Mouse (Mus musculus) yolk sac, embryonic 10.5 days (tissue): ENCODE measurements around the gene Ptbp3.
"Not testable (repeated sequence)": the region's sequence is repeated elsewhere in the genome, so short reads cannot be mapped to it uniquely, and the experiment has no call there.

Experiments
- DNase-seq: peaks from one replicate; pipeline ENCODE4 v3.0.0-alpha.2; 2017; ENCODE audit warnings: low spot score

Gene Ptbp3

GRCm38 (mm10) chr4:59549175-59549976 lies at the start of gene Ptbp3:
Gene Ptbp3, minus strand, starts transcription at chr4:59549364.
- peak; percentile 96 for DNase-seq

- DNase-seq: no peak
These were observed 47.4 kb upstream of the Ptbp3 start for GRCm38 (mm10) chr4:59596556-59596955.

GRCm38 (mm10) chr4:59594614-59595013 lies 45.5 kb upstream of the Ptbp3 start:
- no peak for DNase-seq

- no peak for DNase-seq
These were observed 38.7 kb upstream of the Ptbp3 start for GRCm38 (mm10) chr4:59587872-59588226.

- no peak for DNase-seq
These were observed 38.2 kb upstream of the Ptbp3 start for GRCm38 (mm10) chr4:59587215-59587871.

- no peak for DNase-seq
These were observed 35.9 kb upstream of the Ptbp3 start for GRCm38 (mm10) chr4:59585097-59585496.

GRCm38 (mm10) chr4:59582186-59582585 lies 33.0 kb upstream of the Ptbp3 start:
- no peak for DNase-seq

- peak; percentile 98 for DNase-seq
These were observed 32.4 kb upstream of the Ptbp3 start, which contains the start of gene Hsdl2 for GRCm38 (mm10) chr4:59581314-59582185. Gene Hsdl2, plus strand, starts transcription at chr4:59581563.

GRCm38 (mm10) chr4:59580495-59581281 lies 31.5 kb upstream of the Ptbp3 start:
- peak; percentile 47 for DNase-seq

- no peak for DNase-seq
These were observed 26.2 kb upstream of the Ptbp3 start for GRCm38 (mm10) chr4:59575184-59575958.

GRCm38 (mm10) chr4:59572521-59573118 lies 23.5 kb upstream of the Ptbp3 start:
- DNase-seq: no peak

- DNase-seq: not testable (repeated sequence)
These were observed 21.4 kb upstream of the Ptbp3 start for GRCm38 (mm10) chr4:59570519-59570918.

GRCm38 (mm10) chr4:59569538-59569937 lies 20.4 kb upstream of the Ptbp3 start:
- DNase-seq: peak; percentile 76

- DNase-seq: no peak
These were observed 18.6 kb upstream of the Ptbp3 start for GRCm38 (mm10) chr4:59567576-59568260.

- no peak for DNase-seq
These were observed 16.5 kb upstream of the Ptbp3 start for GRCm38 (mm10) chr4:59565571-59566188.

- no peak for DNase-seq
These were observed 15.0 kb upstream of the Ptbp3 start for GRCm38 (mm10) chr4:59564128-59564527.

GRCm38 (mm10) chr4:59560141-59560540 lies 11.0 kb upstream of the Ptbp3 start:
- DNase-seq: no peak

- peak; percentile 80 for DNase-seq
These were observed 9.0 kb upstream of the Ptbp3 start for GRCm38 (mm10) chr4:59558096-59558720.

- not testable (repeated sequence) for DNase-seq
These were observed 8.2 kb upstream of the Ptbp3 start for GRCm38 (mm10) chr4:59557343-59557742.
